Mouse (Mus musculus) liver, adult 2 months (tissue): Measurements from ENCODE around the gene Serpinb3a.

Experiments used
- CTCF ChIP-seq: fragments of 200-500 bp; IDR thresholded peaks from 2 replicates; pipeline ENCODE4 v1.5.1; 2011; ENCODE audit warnings: low read depth, low read length, control low read depth
- POLR2A ChIP-seq: fragments of 200-500 bp; IDR thresholded peaks from 2 replicates; pipeline ENCODE4 v1.6.1; 2011; ENCODE audit warnings: low read length, control low read depth; ENCODE audit not compliant: insufficient read depth; ENCODE audit errors: extremely low read depth

- no peak for TF ChIP-seq CTCF
- TF ChIP-seq POLR2A, result no peak
These were observed at the start of gene Serpinb3a for GRCm38 (mm10) chr1:107052203-107052602.
